Mouse (Mus musculus) megakaryocyte, embryonic 14.5 days (primary cell): Measurements from ENCODE around the gene Aen.

Experiments used
- FLI1 ChIP-seq: IDR thresholded peaks from 2 replicates; pipeline ENCODE4 v1.6.1; 2012; ENCODE audit warnings: low read length, inconsistent platforms, mixed read lengths
- GATA1 ChIP-seq: IDR thresholded peaks from 3 replicates; pipeline ENCODE4 v1.6.1; 2012; ENCODE audit warnings: mixed read lengths, low read length, inconsistent platforms, borderline replicate concordance

DNA sequence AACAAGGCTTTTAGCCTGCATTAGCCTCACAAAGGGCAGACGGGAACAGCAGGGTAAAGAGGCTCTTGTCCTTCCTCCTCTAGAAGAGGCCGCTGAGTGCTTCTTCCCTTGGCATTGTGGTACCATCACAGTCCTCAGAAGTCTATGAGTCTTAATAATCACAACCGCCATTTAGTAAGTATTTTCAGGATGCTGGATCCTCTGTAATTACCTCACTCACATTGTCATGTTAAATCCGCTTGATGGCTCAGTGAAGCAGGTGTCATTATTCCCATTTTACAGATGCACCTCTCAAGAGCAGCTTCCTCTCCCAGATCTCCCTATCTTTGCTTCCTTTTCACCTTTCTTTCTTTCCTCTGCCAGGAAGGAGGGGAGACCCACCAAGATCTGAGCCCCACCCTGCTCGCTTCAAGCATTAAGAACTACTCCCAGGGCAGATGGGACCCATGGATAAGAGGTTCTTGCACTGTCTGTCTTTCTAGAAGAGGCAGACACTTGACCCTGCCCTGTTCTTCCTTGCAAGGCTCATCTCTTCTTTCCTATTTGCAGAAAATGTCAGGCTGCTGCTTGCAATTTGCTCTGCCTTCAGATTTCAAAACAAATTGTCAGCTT lies 40.5 kb upstream of the Aen start:
- TF ChIP-seq GATA1, result no peak
- no peak for TF ChIP-seq FLI1
